Mouse (Mus musculus): ENCODE measurements at regions not wholly inside any gene's neighbourhood (a gene's known extent, or its start where the extent isn't known, plus 50 kb on each side); places are given as distances from the start of the nearest gene placed in this dataset.

DNA sequence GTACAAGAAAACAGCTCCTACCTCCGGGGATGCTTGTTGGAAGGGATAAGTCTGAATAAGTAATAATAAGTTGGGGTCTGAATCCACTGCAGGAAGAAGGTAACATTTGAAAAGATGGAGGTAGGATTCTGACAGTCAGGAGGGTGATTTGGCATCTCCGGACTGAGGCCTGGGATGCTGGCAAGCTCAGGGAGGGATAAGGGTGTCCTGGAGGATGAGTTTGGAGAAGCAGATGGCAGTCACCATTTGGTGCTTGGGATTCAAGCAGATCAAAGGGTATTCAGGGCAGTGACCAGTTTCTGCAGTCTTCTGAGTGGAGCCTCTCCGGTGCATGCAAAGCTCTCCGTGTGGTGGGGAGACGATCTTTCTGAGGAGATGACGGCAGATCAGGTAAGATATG is 62.9 kb upstream of the Gm2310 start:
- no peak for DNase-seq

DNA sequence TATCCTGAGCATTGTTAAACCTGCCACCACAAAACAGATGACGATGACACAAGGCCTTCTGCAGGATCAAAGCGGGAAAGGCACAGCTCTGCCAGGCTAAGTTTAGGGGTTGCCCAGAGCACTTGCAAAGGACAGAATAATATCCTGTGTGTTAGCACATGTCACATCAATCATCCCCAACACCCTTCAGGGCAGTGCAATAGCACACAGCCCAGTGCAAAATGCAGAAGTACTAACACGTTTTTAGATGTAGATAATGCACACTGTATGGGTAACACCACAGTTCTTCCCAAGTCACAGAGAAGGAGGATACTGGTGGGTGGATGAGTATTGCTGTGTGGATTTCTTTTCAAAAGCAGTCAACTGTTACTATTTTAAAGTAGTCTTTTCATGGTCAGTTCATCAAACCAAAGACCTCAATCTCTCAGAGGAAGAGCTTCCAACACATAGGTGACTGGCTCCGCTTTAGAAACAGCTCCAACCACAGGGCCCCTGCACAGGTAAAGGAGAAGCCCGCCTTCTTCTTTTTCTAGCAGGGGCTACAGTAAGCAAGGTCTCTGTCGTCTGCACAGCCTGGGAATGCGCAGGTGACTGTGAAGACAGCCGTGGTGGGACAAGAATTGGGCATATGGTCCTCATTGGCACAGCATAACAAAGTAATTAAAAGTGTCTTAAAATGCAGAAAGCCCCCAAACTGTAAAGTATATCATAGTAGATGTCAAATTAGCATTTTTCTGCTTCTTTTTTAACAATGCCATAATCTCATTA is 61.6 kb upstream of the Gm2310 start:
- DNase-seq: no peak

DNA sequence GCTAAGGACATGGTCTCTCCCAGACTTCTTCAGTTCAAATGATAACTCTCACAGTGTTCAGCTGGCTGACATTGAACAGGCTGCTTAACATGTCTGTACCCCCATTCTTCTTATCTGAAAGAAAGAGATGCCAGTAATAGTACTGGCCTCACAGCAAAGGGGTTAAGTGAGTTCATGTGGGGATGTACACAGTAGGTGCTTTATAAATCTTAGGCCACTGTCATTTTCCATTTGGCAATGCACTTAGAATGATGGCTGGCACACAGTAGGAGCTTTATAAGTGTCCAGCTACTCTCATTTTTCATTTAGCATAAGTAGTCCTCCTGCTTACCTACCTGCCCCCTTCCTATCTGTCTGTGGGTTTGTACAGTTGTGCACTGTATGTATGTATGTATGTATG is 60.3 kb upstream of the Gm2310 start:
- DNase-seq: no peak

DNA sequence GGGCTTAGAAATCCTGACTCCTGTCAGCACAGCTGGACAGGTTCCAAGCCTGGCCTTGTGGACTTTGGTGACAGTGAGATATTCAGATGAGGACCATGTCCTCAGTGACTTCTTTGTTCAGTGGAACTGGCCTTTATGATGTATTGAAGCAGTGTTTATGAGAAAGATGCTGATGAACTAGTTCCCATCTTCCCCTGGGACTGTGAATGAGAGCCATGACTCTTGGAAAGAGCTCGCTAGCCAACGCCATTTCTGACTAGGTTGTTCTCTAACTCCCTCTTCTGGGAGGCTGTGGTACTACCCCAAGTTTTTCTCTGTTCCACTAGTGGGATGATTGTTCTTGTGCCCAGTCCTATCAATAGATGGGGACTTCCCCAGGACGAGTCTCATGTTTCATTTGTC is 57.7 kb upstream of the Gm2310 start:
- no peak for DNase-seq

DNA sequence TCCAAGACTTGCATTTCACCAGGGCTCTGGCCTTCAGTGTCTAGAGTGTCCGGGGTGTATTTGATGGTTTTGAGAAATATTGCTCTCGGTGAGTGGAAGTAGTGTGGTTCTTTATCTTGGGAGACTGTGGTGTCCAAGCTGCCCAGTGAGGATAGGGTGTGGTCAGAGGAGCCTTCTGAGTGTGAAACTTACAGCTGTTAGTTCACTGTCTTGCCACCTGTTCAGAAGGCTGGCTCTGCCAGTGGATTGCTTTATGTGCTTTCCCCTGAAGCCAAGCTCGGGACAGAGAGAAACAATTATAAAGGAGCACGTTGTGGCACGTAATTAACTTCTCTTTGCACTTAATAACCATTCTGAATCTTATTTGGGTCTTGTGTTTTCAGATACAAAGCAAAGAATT is 57.2 kb upstream of the Gm2310 start:
- no peak for DNase-seq

DNA sequence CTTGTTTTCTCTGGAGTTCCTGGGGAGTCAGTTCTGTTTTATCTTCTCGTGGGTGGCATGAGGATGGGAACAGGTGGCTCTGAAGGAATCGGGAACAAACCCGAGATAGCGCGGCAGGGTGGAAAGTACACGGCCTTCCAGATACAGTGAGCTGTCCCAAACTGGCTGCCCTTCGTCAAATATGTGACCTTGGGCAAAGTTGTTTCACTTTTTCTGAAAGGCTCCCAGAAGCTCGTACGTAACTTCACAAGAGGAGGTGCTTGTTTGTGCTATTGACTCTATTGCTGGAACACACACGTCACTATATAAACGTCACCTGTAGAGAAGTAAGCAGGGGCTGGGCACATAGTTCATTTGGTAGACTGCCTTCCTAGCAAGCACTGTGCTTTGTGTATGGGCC is 49.9 kb upstream of the Gm2310 start:
- DNase-seq: peak; percentile 18
